In genomic region chr4:97805255-97805654, GRCm38 (mm10) we compare ENCODE assay signal across 13 mouse cellular contexts. TPM values are rescaled to one million over a fixed set of nuclear protein-coding genes. Genes with fewer than 3 reads are reported as not detected.
A peak's percentile ranks its signal among the peaks of the same experiment; 100 is the strongest.
DNase-seq lines count a peak whose midpoint lies in the region; ATAC-seq and TF ChIP-seq lines count a peak whose summit lies in the region.
"Had no signal": no experiment of that assay in that cellular context is flagged by ENCODE, and none has a peak within 500 bp of the region (broad histone marks: within the 10 kb centered on the region; RNA-seq: fewer than 3 reads in every experiment).

No protein-coding gene starts in this region.

- no peaks in the 10 kb centered on the region for H3K27me3 ChIP-seq in heart, adult 2 months (ENCODE audit: control insufficient read depth, insufficient read depth, low read length)
- no peaks in the 10 kb centered on the region for H3K27me3 ChIP-seq in kidney, embryonic 16.5 days (ENCODE audit: insufficient read depth, low read length)

- H3K4me1 ChIP-seq in heart, adult 2 months (ENCODE audit: control insufficient read depth, insufficient read depth, low read length): peaks cover 17% of the 10 kb centered on the region
- peaks cover 18% of the 10 kb centered on the region for H3K4me1 ChIP-seq in brown adipose tissue, adult 24 weeks (ENCODE audit: control insufficient read depth, insufficient read depth, insufficient read length, low read length)
- H3K4me1 ChIP-seq in kidney, embryonic 16.5 days (ENCODE audit: insufficient read depth, low read length): peaks cover 12% of the 10 kb centered on the region

- intact Hi-C loops in heart, adult 2 months (cut with DNase I): no loop called here
- intact Hi-C loops in left cerebral cortex, postnatal 4 days (cut with DNase I): no loop called here

- H3K79me2 ChIP-seq in heart, adult 2 months (replicated peaks; ENCODE audit: control insufficient read depth, insufficient read depth, low read length): peaks cover 8% of the 10 kb centered on the region

- H3K27ac ChIP-seq in heart, adult 2 months: peak overlapping the region; percentile 18; the same call in 1 of the 2 replicates
- H3K27ac ChIP-seq in brown adipose tissue, adult 24 weeks (replicated peaks; ENCODE audit: low read depth, low read length): peak overlapping the region; percentile 49; the same call in 1 of the 2 replicates
- no peak overlapping the region for H3K27ac ChIP-seq in kidney, embryonic 16.5 days (ENCODE audit: low read length)
- H3K27ac ChIP-seq: layer of hippocampus, adult 2 months; left cerebral cortex, adult 2 months had no signal

- H3K4me2 ChIP-seq in kidney, embryonic 16.5 days (replicated peaks; ENCODE audit: low read depth, low read length): no peak overlapping the region
- H3K4me2 ChIP-seq: midbrain, embryonic 11.5 days had no signal

- no peak overlapping the region for H3K4me3 ChIP-seq in heart, adult 2 months
- no peak overlapping the region for H3K4me3 ChIP-seq in brown adipose tissue, adult 24 weeks (ENCODE audit: insufficient read depth, low read depth, low read length)
- no peak overlapping the region for H3K4me3 ChIP-seq in kidney, embryonic 16.5 days (ENCODE audit: low read length)
- H3K4me3 ChIP-seq: layer of hippocampus, adult 2 months; left cerebral cortex, adult 2 months had no signal

- no peak for ATAC-seq in kidney, embryonic 16.5 days (ENCODE audit: low FRiP score, low TSS enrichment)

- peaks cover 41% of the 10 kb centered on the region for H3K36me3 ChIP-seq in heart, adult 2 months (ENCODE audit: control insufficient read depth, insufficient read depth, low read length)
- peaks cover 7% of the 10 kb centered on the region; the same call in 1 of the 2 replicates for H3K36me3 ChIP-seq in kidney, embryonic 16.5 days (ENCODE audit: insufficient read depth, low read length)

- no peak for TF ChIP-seq CTCF in heart, adult 2 months (IDR thresholded peaks at IDR 0.05)

- H3K9ac ChIP-seq in heart, adult 2 months (ENCODE audit: low read depth, low read length): no peak overlapping the region; the same call in 1 of the 2 replicates
- H3K9ac ChIP-seq in kidney, embryonic 16.5 days (replicated peaks; ENCODE audit: low read length): no peak overlapping the region

- TF ChIP-seq POLR2A in heart, adult 2 months (IDR thresholded peaks at IDR 0.05; ENCODE audit: insufficient read depth, low read depth, low read length): no peak

- 8% methylated on average over 2 of the region's 2 CpGs for WGBS in heart, adult 2 months
- 43% methylated on average over 2 of the region's 2 CpGs for WGBS in kidney, embryonic 16.5 days

- no peak for TF ChIP-seq EP300 in heart, adult 2 months (IDR thresholded peaks at IDR 0.05; ENCODE audit: insufficient read depth, low read depth, low read length)

- H3K9me3 ChIP-seq in kidney, embryonic 16.5 days (ENCODE audit: low read length): 0 out of 2 replicates have a peak, but pooled peaks cover 6% of the 10 kb centered on the region

- no peak for DNase-seq in heart, adult 2 months
- DNase-seq in heart, postnatal 4 days: no peak
- DNase-seq in left cerebral cortex, postnatal 4 days: peak; percentile 20
- DNase-seq in left cerebral cortex, adult 9 months (ENCODE audit: low spot score in 2 of 2): no peak
- peak; percentile 37 for DNase-seq in Muller cell, postnatal 12 days (ENCODE audit: inconsistent ontology term)
- DNase-seq: cerebellum, adult 9-10 months; gastrocnemius, postnatal 10 days; right cerebral cortex, postnatal 25 days had no signal

RNA-seq across cellular contexts. Expression of gene E130114P18Rik, which starts 27.4 kb away (rescaled TPM):
- total RNA-seq in heart, adult 2 months (2021): not detected
- 0.15 TPM in 1 of 2 replicates, not detected in the other for polyA plus RNA-seq in heart, adult 2 months (2012; rRNA removed)
- not detected for total RNA-seq in heart, postnatal 4 days (2021)
- total RNA-seq in left cerebral cortex, postnatal 4 days (2021): 1 to 10 TPM; 6.6 to 8.2 TPM
- not detected in 2 replicates for polyA plus RNA-seq in brown adipose tissue, adult 24 weeks (2012; ENCODE audit: insufficient read depth, insufficient read length, missing spikeins)
- polyA plus RNA-seq in kidney, embryonic 16.5 days (2015; fragmentation: Nextera tagmentation; extraction: Ambion mirVana): 0.54 and 0.58 TPM in 2 replicates

RNA-seq across cellular contexts. Expression of gene Nfia, which starts 32.7 kb away (rescaled TPM):
- total RNA-seq in heart, adult 2 months (2021): 100 to 1,000 TPM; 126 to 128 TPM
- 70.3 and 75.6 TPM in 2 replicates for polyA plus RNA-seq in heart, adult 2 months (2012; rRNA removed)
- total RNA-seq in heart, postnatal 4 days (2021): 100 to 1,000 TPM; 206 to 217 TPM
- total RNA-seq in left cerebral cortex, postnatal 4 days (2021): 10 to 100 TPM; 97.1 to 99.7 TPM
- polyA plus RNA-seq in brown adipose tissue, adult 24 weeks (2012; ENCODE audit: insufficient read depth, insufficient read length, missing spikeins): 43.3 and 74.8 TPM in 2 replicates
- 19.9 and 25.0 TPM in 2 replicates for polyA plus RNA-seq in kidney, embryonic 16.5 days (2015; fragmentation: Nextera tagmentation; extraction: Ambion mirVana)

Comparison
In these comparisons a context has a peak if more than half of its experiments do, and no peak if none do; other contexts are left out.
1. DNase-seq: peak in left cerebral cortex, postnatal 4 days (single experiment) and Muller cell, postnatal 12 days (single experiment); none in heart, adult 2 months (0 of 2), heart, postnatal 4 days (single experiment) and left cerebral cortex, adult 9 months (0 of 2).
2. RNA of gene E130114P18Rik, which starts 27.4 kb away (total RNA-seq): 6.6 to 8.2 TPM in left cerebral cortex, postnatal 4 days; not detected in heart, postnatal 4 days and not detected in heart, adult 2 months; every median in the first group is over 4 times any median in the second.